Mouse (Mus musculus) bone marrow, adult 2 months (tissue): ENCODE results near the gene Lrrk1.

Experiments
- CTCF ChIP-seq: fragments of 200-500 bp; IDR thresholded peaks from 2 replicates; pipeline ENCODE4 v1.5.1; 2011; ENCODE audit warnings: low read length, control low read depth; ENCODE audit not compliant: control insufficient read depth, insufficient read depth
- POLR2A ChIP-seq: fragments of 200-500 bp; IDR thresholded peaks from 2 replicates; pipeline ENCODE4 v1.6.1; 2011; ENCODE audit warnings: low read depth, mild to moderate bottlenecking, control low read depth, low read length, borderline replicate concordance; ENCODE audit not compliant: control insufficient read depth

DNA sequence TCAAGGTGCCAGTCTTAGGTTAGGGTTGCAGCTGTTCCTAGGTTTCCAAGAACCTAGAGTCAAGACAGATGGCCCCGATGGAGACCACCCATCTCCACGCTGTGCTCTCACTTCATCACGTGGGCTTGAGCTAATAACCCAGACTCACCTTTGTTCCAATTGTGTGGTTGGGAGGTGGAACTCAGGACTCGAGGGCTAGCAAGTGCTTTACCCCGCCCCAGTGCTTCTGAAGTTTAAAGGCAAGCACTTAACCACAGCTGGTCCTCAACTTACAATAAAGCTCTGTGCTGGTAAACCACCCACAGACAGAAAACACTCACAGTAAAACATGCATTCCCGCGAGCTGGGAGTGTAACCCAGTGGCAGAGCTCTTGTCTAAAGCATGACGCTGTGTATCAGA is 204.7 kb downstream of the Lrrk1 start:
- TF ChIP-seq CTCF (no peak), POLR2A (no peak)
